Mouse (Mus musculus): ENCODE results near the gene Mrgprx1. TPM values are rescaled to one million over a fixed set of nuclear protein-coding genes. Genes with fewer than 3 reads are reported as not detected.

Mrgprx1 gene
- not detected in 2 replicates for polyA plus RNA-seq (2015; fragmentation: Nextera tagmentation; extraction: Ambion mirVana)

DNA sequence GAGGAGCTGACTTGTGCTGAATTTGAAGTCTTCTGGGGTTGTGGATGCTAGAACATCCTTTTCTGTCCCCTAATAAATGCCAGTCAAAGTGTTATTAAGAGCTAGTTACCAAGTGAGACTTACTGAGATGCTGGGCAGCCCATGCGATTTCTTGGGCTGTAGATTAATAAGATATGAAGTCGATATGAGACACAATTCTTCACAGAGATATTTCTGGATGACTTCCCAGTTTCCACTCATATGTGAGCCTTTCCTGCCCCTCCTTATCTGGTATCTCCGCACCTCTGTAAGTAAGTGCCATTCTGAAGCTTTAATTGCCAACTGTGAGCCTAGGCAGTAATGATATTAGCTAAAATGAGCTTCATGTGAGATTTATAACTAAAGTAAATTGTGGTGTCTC is at the start of gene Mrgprx1:
TSS of gene Mrgprx1 (minus strand) at position 101 of the 400 bp plus-strand sequence.
- Histone ChIP-seq H3K9me3 (no peaks in the 10 kb centered on the region), H3K36me3 (replicated peaks) (no peaks in the 10 kb centered on the region), H3K27ac (no peak within 1 kb of the TSS), H3K4me3 (no peak within 1 kb of the TSS), H3K4me1 (no peaks in the 10 kb centered on the region), H3K9ac (no peak within 1 kb of the TSS), H3K27me3 (replicated peaks) (no peaks in the 10 kb centered on the region), H3K4me2 (no peak within 1 kb of the TSS)
- ATAC-seq (replicated peaks) = no peak
- WGBS = 82% methylated on average over 3 of the region's 3 CpGs

DNA sequence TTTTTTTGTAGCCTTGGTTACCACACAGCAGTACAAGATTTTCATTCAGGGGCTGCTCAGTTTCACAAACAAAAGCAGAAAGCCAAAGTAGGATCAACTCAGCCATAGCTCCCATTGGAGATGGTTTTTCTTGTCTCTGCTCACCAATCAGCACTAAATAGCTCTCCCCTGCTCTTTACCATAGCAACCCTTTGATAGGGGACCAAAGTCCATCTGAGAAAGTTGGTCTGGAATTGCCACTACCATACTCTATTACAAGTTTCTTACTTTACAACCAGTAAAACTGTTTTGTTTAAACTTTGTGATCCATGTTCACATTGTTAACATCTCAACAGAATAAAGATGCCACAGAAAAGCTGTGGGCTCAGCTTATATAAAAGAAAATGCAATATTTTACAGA is 48.1 kb upstream of the Mrgprx1 start:
- no peak overlapping the region for H3K27ac ChIP-seq
- no peaks in the 10 kb centered on the region for H3K27me3 ChIP-seq (replicated peaks)
- H3K4me3 ChIP-seq = no peak overlapping the region
- no peak overlapping the region for H3K4me2 ChIP-seq
- no peaks in the 10 kb centered on the region for H3K9me3 ChIP-seq
- no peak overlapping the region for H3K9ac ChIP-seq
- no peaks in the 10 kb centered on the region for H3K4me1 ChIP-seq
- ATAC-seq (replicated peaks) = no peak
- H3K36me3 ChIP-seq (replicated peaks) = no peaks in the 10 kb centered on the region

GRCm38 (mm10) chr7:48046475-48047185 is 19.2 kb upstream of the Mrgprx1 start:
- no peak for ATAC-seq (replicated peaks)
- H3K9me3 ChIP-seq = no peaks in the 10 kb centered on the region
- H3K4me1 ChIP-seq = no peaks in the 10 kb centered on the region
- H3K27me3 ChIP-seq (replicated peaks) = no peaks in the 10 kb centered on the region
- H3K9ac ChIP-seq = no peak overlapping the region
- WGBS = 79% methylated on average over 4 of the region's 4 CpGs
- no peak overlapping the region for H3K4me3 ChIP-seq
- no peak overlapping the region for H3K4me2 ChIP-seq
- no peaks in the 10 kb centered on the region for H3K36me3 ChIP-seq (replicated peaks)
- H3K27ac ChIP-seq = no peak overlapping the region

DNA sequence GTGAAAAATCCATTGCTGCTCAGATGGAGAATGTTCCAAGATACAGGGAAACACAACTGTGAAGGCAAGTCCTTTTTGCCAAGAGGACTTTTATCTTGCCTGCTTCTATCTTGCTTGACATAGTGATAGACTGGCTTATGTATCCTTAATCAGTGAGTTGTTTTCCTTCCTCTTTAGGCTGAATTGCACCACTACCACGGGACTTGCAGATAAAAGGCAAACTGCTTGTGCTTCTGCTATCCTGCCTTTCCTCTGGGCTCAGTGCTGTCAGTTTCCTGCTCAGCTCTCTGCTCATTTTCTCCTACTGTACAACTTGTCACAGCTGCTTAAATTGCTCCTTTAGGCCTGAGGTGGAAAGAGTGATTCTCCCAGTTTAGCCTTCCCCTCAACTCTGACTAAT is 16.6 kb upstream of the Mrgprx1 start:
- H3K27ac ChIP-seq = no peak overlapping the region
- no peak overlapping the region for H3K4me2 ChIP-seq

GRCm38 (mm10) chr7:48017874-48018273 is 9.5 kb downstream of the Mrgprx1 start:
- H3K9me3 ChIP-seq = no peaks in the 10 kb centered on the region
- no peaks in the 10 kb centered on the region for H3K4me1 ChIP-seq
- no peak for ATAC-seq (replicated peaks)
- H3K4me2 ChIP-seq = no peak overlapping the region
- H3K27ac ChIP-seq = no peak overlapping the region
- WGBS = 49% methylated on average over 2 of the region's 2 CpGs
- no peaks in the 10 kb centered on the region for H3K36me3 ChIP-seq (replicated peaks)
- no peak overlapping the region for H3K4me3 ChIP-seq
- H3K27me3 ChIP-seq (replicated peaks) = no peaks in the 10 kb centered on the region
- no peak overlapping the region for H3K9ac ChIP-seq

More for the DNA sequence above, 16.6 kb upstream of the Mrgprx1 start:
- ATAC-seq (replicated peaks) = no peak
- no peak overlapping the region for H3K9ac ChIP-seq
- H3K4me1 ChIP-seq = no peaks in the 10 kb centered on the region
- no peak overlapping the region for H3K4me3 ChIP-seq
- no peaks in the 10 kb centered on the region for H3K9me3 ChIP-seq
- H3K27me3 ChIP-seq (replicated peaks) = no peaks in the 10 kb centered on the region
- WGBS = 71% methylated on average over 1 of the region's 1 CpGs
- H3K36me3 ChIP-seq (replicated peaks) = no peaks in the 10 kb centered on the region

GRCm38 (mm10) chr7:47995689-47996088 is 31.7 kb downstream of the Mrgprx1 start:
- H3K36me3 ChIP-seq (replicated peaks) = no peaks in the 10 kb centered on the region
- H3K27me3 ChIP-seq (replicated peaks) = no peaks in the 10 kb centered on the region
- no peaks in the 10 kb centered on the region for H3K9me3 ChIP-seq
- H3K4me1 ChIP-seq = no peaks in the 10 kb centered on the region
- H3K4me3 ChIP-seq = no peak overlapping the region
- H3K27ac ChIP-seq = no peak overlapping the region
- WGBS = 82% methylated on average over 3 of the region's 3 CpGs
- H3K4me2 ChIP-seq = no peak overlapping the region
- no peak for ATAC-seq (replicated peaks)
- no peak overlapping the region for H3K9ac ChIP-seq

GRCm38 (mm10) chr7:47986752-47987151 is 40.6 kb downstream of the Mrgprx1 start:
- Histone ChIP-seq H3K9me3 (no peaks in the 10 kb centered on the region), H3K27me3 (replicated peaks) (no peaks in the 10 kb centered on the region), H3K9ac (no peak overlapping the region), H3K4me3 (no peak overlapping the region), H3K4me2 (no peak overlapping the region), H3K4me1 (no peaks in the 10 kb centered on the region), H3K27ac (no peak overlapping the region), H3K36me3 (replicated peaks) (no peaks in the 10 kb centered on the region)
- WGBS = 46% methylated on average over 1 of the region's 1 CpGs
- no peak for ATAC-seq (replicated peaks)

GRCm38 (mm10) chr7:47981995-47982394 is 45.4 kb downstream of the Mrgprx1 start, which contains the start of gene Mrgpra4:
Gene Mrgpra4, minus strand, starts transcription at chr7:47982095.
- Histone ChIP-seq H3K4me1 (no peaks in the 10 kb centered on the region), H3K27ac (no peak within 1 kb of the TSS), H3K4me2 (no peak within 1 kb of the TSS), H3K4me3 (no peak within 1 kb of the TSS), H3K9ac (no peak within 1 kb of the TSS), H3K36me3 (replicated peaks) (no peaks in the 10 kb centered on the region), H3K9me3 (no peaks in the 10 kb centered on the region), H3K27me3 (replicated peaks) (no peaks in the 10 kb centered on the region)
- 76% methylated on average over 1 of the region's 1 CpGs for WGBS
- no peak for ATAC-seq (replicated peaks)

Other genes starting within 250 kb of the Mrgprx1 start
- gene Mrgpra4, start 45.5 kb downstream of the Mrgprx1 start, polyA plus RNA-seq (2015; fragmentation: Nextera tagmentation; extraction: Ambion mirVana) = not detected in 2 replicates
- gene Mrgprb5, start 141.4 kb upstream of the Mrgprx1 start, polyA plus RNA-seq (2015; fragmentation: Nextera tagmentation; extraction: Ambion mirVana) = not detected in 2 replicates
- not detected in 2 replicates for gene Mrgprb4, start 171.7 kb upstream of the Mrgprx1 start, polyA plus RNA-seq (2015; fragmentation: Nextera tagmentation; extraction: Ambion mirVana)